Mouse (Mus musculus): ENCODE data around the gene Gadd45g.
"Not testable (repeated sequence)": the region's sequence is repeated elsewhere in the genome, so short reads cannot be mapped to it uniquely, and the experiment has no call there.

Gadd45g gene

GRCm38 (mm10) chr13:51834024-51834423, 12.5 kb upstream of the Gadd45g start:
- not testable (repeated sequence) for DNase-seq (ENCODE audit: low spot score in 2 of 2)

- no peak for DNase-seq (ENCODE audit: low spot score in 2 of 2)
Observed at GRCm38 (mm10) chr13:51834520-51834919, 12.0 kb upstream of the Gadd45g start.

GRCm38 (mm10) chr13:51835208-51835607, 11.3 kb upstream of the Gadd45g start:
- not testable (repeated sequence) for DNase-seq (ENCODE audit: low spot score in 2 of 2)

- no peak for DNase-seq (ENCODE audit: low spot score in 2 of 2)
Observed at GRCm38 (mm10) chr13:51837402-51837801, 9.1 kb upstream of the Gadd45g start.

- peak; percentile 46 to 63 for DNase-seq (ENCODE audit: low spot score in 2 of 2)
Observed at GRCm38 (mm10) chr13:51839250-51840026, 7.0 kb upstream of the Gadd45g start.

- no peak for DNase-seq (ENCODE audit: low spot score in 2 of 2)
Observed at GRCm38 (mm10) chr13:51840702-51841101, 5.8 kb upstream of the Gadd45g start.

- no peak for DNase-seq (ENCODE audit: low spot score in 2 of 2)
Observed at GRCm38 (mm10) chr13:51841541-51842115, 4.8 kb upstream of the Gadd45g start.

- no peak for DNase-seq (ENCODE audit: low spot score in 2 of 2)
Observed at GRCm38 (mm10) chr13:51842191-51842590, 4.3 kb upstream of the Gadd45g start.

- DNase-seq (ENCODE audit: low spot score in 2 of 2), result peak in 1 of 2 experiments; percentile 41
Observed at GRCm38 (mm10) chr13:51842773-51843172, 3.7 kb upstream of the Gadd45g start.

- no peak for DNase-seq (ENCODE audit: low spot score in 2 of 2)
Observed at GRCm38 (mm10) chr13:51843298-51843697, 3.2 kb upstream of the Gadd45g start.

- no peak for DNase-seq (ENCODE audit: low spot score in 2 of 2)
Observed at GRCm38 (mm10) chr13:51844118-51844517, 2.4 kb upstream of the Gadd45g start.

GRCm38 (mm10) chr13:51844661-51845060, 1.8 kb upstream of the Gadd45g start:
- peak; percentile 69 to 76 for DNase-seq (ENCODE audit: low spot score in 2 of 2)

- DNase-seq (ENCODE audit: low spot score in 2 of 2), result peak in 1 of 2 experiments; percentile 54
Observed at GRCm38 (mm10) chr13:51845072-51845471, 1.4 kb upstream of the Gadd45g start.

GRCm38 (mm10) chr13:51845591-51846191, 787 bp upstream of the Gadd45g start:
- peak; percentile 84 to 88 for DNase-seq (ENCODE audit: low spot score in 2 of 2)

GRCm38 (mm10) chr13:51846868-51847793, 653 bp downstream of the Gadd45g start:
- DNase-seq (ENCODE audit: low spot score in 2 of 2), result peak; percentile 86

- DNase-seq (ENCODE audit: low spot score in 2 of 2), result peak; percentile 89 to 90
Observed at GRCm38 (mm10) chr13:51847979-51848480, 1.6 kb downstream of the Gadd45g start.

GRCm38 (mm10) chr13:51848481-51849240, 2.2 kb downstream of the Gadd45g start:
- DNase-seq (ENCODE audit: low spot score in 2 of 2), result peak; percentile 74 to 88

GRCm38 (mm10) chr13:51849241-51850033, 3.0 kb downstream of the Gadd45g start:
- DNase-seq (ENCODE audit: low spot score in 2 of 2), result peak in 1 of 2 experiments; percentile 56

- DNase-seq (ENCODE audit: low spot score in 2 of 2), result no peak
Observed at GRCm38 (mm10) chr13:51850565-51850964, 4.1 kb downstream of the Gadd45g start.

All from right cerebral cortex, postnatal 10 days (tissue).